Mouse (Mus musculus) frontal cortex, adult (tissue): Measurements from ENCODE around the gene Cnnm3.

Experiments
- ATAC-seq: cut with Nextera tagmentation; 2 replicates; pipeline ENCODE4 v1.9.2; 2017; ENCODE audit warnings: mild to moderate bottlenecking, moderate library complexity, mixed read lengths; ENCODE audit not compliant: low TSS enrichment

Cnnm3 gene

DNA sequence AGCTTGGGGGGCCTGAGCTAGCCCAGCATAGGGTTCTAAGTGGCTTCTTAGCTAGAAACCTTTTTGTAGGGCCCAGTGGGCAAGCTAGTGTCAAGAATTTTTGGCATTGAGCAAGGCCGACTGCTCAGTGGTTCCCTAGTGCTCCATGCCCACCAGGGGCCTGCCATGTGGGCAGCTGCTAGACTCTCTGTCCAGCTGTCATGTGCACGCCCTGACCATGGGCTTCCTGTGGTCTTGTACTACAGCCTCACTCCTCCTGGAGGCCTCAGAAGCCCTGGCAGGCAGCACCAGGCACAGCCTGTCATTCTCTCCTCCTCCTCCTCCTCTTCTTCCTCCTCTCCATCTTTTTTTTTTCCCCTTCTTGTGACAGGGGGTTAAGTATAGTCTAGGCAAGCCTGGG, 14.4 kb upstream of the Cnnm3 start:
- ATAC-seq, result no peak

DNA sequence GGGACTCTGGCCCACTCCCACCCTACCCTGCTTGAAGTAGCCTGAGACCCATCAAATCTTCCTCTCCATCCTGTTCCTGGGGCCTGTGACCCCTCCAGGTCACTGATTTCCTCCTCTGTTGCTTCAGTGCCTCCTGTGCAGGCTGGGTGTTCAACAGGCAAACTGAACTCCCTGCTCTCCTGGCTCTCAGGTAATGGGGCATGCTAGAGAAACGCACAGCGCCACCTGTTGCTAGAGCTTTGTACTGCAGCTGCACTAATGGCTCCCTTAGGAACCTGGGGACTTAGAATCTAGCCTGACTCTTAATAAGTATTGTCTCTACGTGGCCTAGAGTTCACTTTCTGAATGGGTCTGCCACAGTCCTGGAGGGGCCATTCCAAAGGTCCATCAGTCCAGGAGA, 10.4 kb upstream of the Cnnm3 start:
- peak; percentile 82 for ATAC-seq

DNA sequence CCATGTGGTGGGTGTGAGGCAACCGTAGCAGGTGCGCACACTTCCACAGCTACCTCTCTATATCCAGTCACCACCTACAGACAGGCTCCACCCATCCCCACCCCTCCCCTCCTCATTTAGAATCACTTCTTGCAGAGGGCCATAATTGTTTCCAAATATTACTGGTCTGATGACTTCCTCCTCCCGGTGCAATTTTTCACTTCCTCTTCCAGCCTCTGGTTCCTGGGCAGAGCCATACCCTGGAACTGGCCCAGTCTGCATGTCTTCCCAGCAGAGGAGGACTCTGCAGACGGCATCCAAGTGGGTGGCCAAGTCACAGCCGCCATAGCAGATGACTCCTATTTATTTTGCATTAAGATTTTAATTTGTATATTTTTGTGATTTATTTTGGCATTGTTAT, 3.4 kb upstream of the Cnnm3 start:
- ATAC-seq, result no peak

- peak; percentile 56 for ATAC-seq
Measured at GRCm38 (mm10) chr1:36512089-36512965, 660 bp downstream of the Cnnm3 start.

- 0 out of 2 replicates have a peak, but pooled peaks have one; percentile 4 for ATAC-seq
Measured at GRCm38 (mm10) chr1:36512966-36513280, 1.3 kb downstream of the Cnnm3 start.

- no peak for ATAC-seq
Measured at GRCm38 (mm10) chr1:36513310-36513709, 1.6 kb downstream of the Cnnm3 start.

- no peak for ATAC-seq
Measured at GRCm38 (mm10) chr1:36513718-36514117, 2.1 kb downstream of the Cnnm3 start.

DNA sequence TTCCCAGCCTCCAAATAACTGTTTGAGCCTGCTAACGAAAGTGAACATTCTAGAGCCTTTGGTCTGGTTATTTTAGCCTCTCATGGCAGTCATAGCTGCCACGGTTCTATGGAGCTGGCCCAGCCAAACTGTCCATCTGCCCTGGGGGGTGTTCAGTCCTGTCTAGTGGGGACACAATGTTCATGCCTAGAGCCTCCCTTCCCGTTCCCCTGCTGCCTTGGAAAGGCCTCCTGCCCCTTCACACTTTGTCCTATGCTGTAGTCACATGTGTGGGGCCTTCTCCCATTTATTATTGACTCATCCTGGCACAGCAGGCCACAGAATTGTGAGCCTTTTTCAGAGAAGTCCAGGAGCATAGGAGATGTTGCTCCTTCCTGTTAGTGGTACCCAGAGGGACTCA, 6.6 kb downstream of the Cnnm3 start:
- no peak for ATAC-seq

- ATAC-seq, result no peak
Measured at GRCm38 (mm10) chr1:36519626-36520025, 8.0 kb downstream of the Cnnm3 start.

GRCm38 (mm10) chr1:36522210-36522609, 10.5 kb downstream of the Cnnm3 start:
- no peak for ATAC-seq

- no peak for ATAC-seq
Measured at GRCm38 (mm10) chr1:36523332-36524013, 11.8 kb downstream of the Cnnm3 start.

GRCm38 (mm10) chr1:36524058-36524457, 12.4 kb downstream of the Cnnm3 start:
- ATAC-seq, result no peak

DNA sequence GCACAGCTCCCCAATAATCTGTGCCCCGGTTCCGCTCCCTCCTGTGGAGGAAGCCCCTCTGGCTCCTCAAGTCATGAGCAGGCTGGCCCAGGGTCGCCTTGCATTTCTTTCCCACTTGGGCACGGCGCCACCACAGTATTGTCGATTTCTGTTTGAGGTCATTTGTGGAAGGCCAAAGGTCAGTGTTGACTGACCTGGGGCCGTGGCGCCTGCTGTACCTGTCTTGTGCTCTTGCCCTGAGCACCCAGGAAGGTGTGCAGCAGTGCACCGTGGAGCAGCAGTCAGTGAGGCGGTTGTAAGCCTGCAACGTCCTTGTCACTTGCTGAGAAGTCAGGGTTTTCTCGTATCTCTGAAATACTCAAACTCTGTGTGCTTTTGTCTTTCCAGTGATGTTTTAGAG, 14.1 kb downstream of the Cnnm3 start:
- no peak for ATAC-seq

- no peak for ATAC-seq
Measured at GRCm38 (mm10) chr1:36526903-36527302, 15.2 kb downstream of the Cnnm3 start.

GRCm38 (mm10) chr1:36528351-36528750, 16.7 kb downstream of the Cnnm3 start:
- 0 out of 2 replicates have a peak, but pooled peaks have one; percentile 17 for ATAC-seq

DNA sequence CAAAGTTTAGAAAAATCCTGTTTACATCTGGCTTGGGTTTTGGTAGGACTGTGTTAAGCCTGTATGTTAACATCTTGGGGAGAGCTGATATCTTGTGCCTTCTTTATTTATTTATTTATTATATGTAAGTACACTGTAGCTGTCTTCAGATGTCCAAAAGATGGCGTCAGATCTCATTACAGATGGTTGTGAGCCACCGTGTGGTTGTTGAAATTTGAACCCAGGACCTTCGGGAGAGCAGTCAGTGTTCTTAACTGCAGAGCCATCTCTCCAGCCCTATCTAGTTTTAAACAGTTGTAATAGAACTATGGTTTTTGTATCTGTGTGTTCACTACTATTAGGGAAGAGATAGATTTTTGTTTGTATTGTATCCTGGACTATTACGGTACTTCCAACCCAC, 17.6 kb downstream of the Cnnm3 start:
- ATAC-seq, result no peak

GRCm38 (mm10) chr1:36529875-36530274, 18.2 kb downstream of the Cnnm3 start:
- no peak for ATAC-seq

GRCm38 (mm10) chr1:36530485-36530884, 18.8 kb downstream of the Cnnm3 start:
- no peak for ATAC-seq

DNA sequence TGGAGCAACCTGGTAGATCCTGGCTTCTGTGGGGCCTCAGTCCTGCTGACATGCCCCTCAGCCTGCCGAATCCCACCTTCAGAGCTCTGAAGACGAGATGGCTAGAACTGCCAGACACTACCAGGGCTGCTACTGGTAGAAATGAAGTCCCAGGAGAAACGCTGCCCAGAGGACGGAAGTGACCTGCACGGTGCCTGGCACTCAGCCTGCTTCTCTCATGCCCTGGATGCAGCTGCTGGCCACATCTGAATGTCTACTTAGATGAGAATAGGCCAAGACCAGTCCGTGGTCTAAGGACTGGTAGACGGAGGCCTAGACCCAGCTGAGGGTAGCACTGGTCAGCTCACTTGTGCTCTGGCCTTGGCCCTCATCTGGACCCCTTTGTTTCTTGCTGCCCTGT, 19.3 kb downstream of the Cnnm3 start:
- ATAC-seq, result no peak

GRCm38 (mm10) chr1:36531461-36531860, 19.8 kb downstream of the Cnnm3 start:
- ATAC-seq, result no peak

- ATAC-seq, result no peak
Measured at GRCm38 (mm10) chr1:36533546-36533945, 21.9 kb downstream of the Cnnm3 start.

DNA sequence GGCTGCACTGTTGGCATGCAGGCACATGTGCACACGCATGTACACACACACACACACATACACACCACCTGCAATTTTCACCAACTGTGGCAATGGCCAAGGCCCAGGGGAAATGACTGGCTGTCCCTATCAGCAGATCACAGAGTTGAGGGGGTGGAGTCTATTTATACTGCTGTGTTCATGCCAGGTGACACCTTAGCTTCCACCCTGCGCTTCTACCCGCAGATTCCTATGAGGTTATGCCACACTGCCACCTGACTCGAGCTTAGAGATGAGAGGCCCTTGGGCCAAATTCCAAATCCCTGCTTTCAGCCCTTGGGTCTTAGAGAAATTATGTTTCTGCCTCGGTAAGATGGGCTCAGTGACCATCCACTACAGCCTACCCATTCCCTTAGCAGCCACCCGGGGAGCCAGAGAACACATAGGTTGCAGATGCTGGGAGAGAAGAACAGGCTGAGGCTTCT, 23.0 kb downstream of the Cnnm3 start:
- ATAC-seq, result peak; percentile 58
